ENCODE assay signal across 8 mouse cellular contexts in genomic region chr3:108210771-108211139, GRCm38 (mm10). TPM values are rescaled to one million over a fixed set of nuclear protein-coding genes. Genes with fewer than 3 reads are reported as not detected.
DNase-seq lines count a peak whose midpoint lies in the region; ATAC-seq and TF ChIP-seq lines count a peak whose summit lies in the region.

TSS of gene Atxn7l2 (minus strand) at chr3:108210934.

- peak within 1 kb of the TSS; percentile 92 for H3K4me3 ChIP-seq in gastrocnemius, adult 2 months
- H3K4me3 ChIP-seq in myocyte = peak within 1 kb of the TSS; percentile 84

- intact Hi-C loops in gastrocnemius, adult 2 months (cut with DNase I) = no loop called here
- intact Hi-C loops in left cerebral cortex, postnatal 4 days (cut with DNase I) = no loop called here

- H3ac ChIP-seq in myocyte (ENCODE audit: control insufficient read depth, insufficient read length) = peak within 1 kb of the TSS; percentile 35

- peak within 1 kb of the TSS; percentile 92 for H3K4me2 ChIP-seq in myocyte (ENCODE audit: low read depth)

- DNase-seq in gastrocnemius, adult 2 months = peak; percentile 85
- no peak for DNase-seq in gastrocnemius, adult 8-10 months (ENCODE audit: low spot score in 2 of 2)
- DNase-seq in A20 (ENCODE audit: low read depth, low spot score) = peak; percentile 96
- peak; percentile 93 for DNase-seq in brain, adult 2 months (ENCODE audit: low read depth, low spot score)
- peak; percentile 87 for DNase-seq in left cerebral cortex, postnatal 4 days
- DNase-seq in spleen, postnatal 4 days (ENCODE audit: low spot score in 2 of 2) = no peak

- no peak for TF ChIP-seq POLR2A in myocyte (IDR thresholded peaks at IDR 0.05; ENCODE audit: insufficient read length, low read depth)

- H3K27me3 ChIP-seq in myocyte (ENCODE audit: control insufficient read depth, insufficient read depth, insufficient read length) = no peaks in the 10 kb centered on the region

- H3K79me2 ChIP-seq in myocyte (ENCODE audit: control insufficient read depth, insufficient read depth) = peaks cover 6% of the 10 kb centered on the region

- peak; percentile 23; the same call in 1 of the 2 replicates for TF ChIP-seq CTCF in gastrocnemius, adult 2 months (IDR thresholded peaks at IDR 0.05)

- peak within 1 kb of the TSS; percentile 97 for H3K27ac ChIP-seq in gastrocnemius, adult 2 months

- H3K36me3 ChIP-seq in myocyte (ENCODE audit: control insufficient read depth, insufficient read depth) = peaks cover 6% of the 10 kb centered on the region

- peak; percentile 79 to 80 for ATAC-seq in hematopoietic stem cell, adult 5-6 weeks (replicated peaks in 1 of 2; ENCODE audit: insufficient read depth in 1 of 2, low FRiP score in 2 of 2, low TSS enrichment in 1 of 2, low read depth in 1 of 2, poor library complexity in 2 of 2, severe bottlenecking in 2 of 2)

TF ChIP-seq in myocyte, 11 proteins besides CTCF, POLR2A, EP300 and RAD21:
- no peak for TF ChIP-seq POLR2AphosphoS2 (IDR thresholded peaks at IDR 0.05; ENCODE audit: insufficient read length, low read depth)

RNA-seq across cellular contexts. Expression of gene Atxn7l2, which starts in this region (rescaled TPM):
- 1 to 10 TPM; 6.4 to 8.6 TPM for total RNA-seq in gastrocnemius, adult 2 months (2021)
- total RNA-seq in gastrocnemius, adult 8-10 months (2022) = 1 to 10 TPM; 5.9 to 7.4 (median 6.6) TPM
- total RNA-seq in hematopoietic stem cell, adult 5-6 weeks (2017) = 4.2 and 4.6 TPM in 2 replicates
- 10 to 100 TPM; 33.1 to 34.8 TPM for total RNA-seq in left cerebral cortex, postnatal 4 days (2021)
- polyA plus RNA-seq in myocyte (2012; fragmentation: generic; extraction: Trizol) = 2.7 TPM

Comparison
In these comparisons a context has a peak if more than half of its experiments do, and no peak if none do; other contexts are left out.
1. DNase-seq: peak in gastrocnemius, adult 2 months (single experiment), A20 (single experiment), brain, adult 2 months (single experiment) and left cerebral cortex, postnatal 4 days (single experiment); none in gastrocnemius, adult 8-10 months (0 of 2) and spleen, postnatal 4 days (0 of 2).